Mouse (Mus musculus): ENCODE measurements around the gene Lrrc8d.

The Lrrc8d gene

GRCm38 (mm10) chr5:105699141-105700069, at the start of gene Lrrc8d:
Gene Lrrc8d, plus strand, starts transcription at chr5:105699969.
- peak; percentile 90 to 97 for DNase-seq

DNA sequence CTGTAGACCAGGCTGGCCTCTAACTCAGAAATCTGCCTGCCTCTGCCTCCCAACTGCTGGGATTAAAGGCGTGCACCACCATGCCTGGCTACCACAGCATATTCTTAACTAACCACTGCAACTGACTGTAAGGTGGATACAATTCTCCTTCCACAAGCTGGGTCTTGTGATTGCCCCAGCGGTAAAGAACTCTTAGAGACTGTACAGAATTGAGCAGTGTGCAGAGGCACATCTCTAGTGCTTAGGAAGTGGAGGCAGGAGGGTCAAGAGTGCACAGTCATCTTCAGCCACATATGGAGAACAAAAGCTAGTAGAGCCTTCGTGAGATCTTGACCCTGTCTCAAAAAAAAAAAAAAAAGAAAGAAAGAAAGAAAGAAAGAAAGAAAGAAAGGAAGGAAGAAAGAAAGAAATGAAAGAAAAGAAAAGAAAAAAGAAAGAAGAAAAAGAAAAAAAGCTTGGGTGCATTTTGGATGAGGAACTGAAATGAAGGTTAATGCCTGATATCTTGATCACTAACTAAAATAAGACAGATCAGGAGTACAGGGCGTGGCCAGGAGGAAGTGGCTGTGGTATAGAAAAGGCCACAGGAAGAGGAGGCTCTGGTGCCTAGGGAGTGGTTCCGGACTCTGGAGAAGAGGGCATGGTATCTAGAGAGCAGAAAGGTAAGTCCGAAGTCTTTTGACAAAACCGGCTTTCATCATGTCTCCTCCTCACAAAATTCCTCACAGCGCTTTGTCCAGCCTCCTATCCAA, 48.9 kb upstream of the Lrrc8d start:
- no peak for DNase-seq

GRCm38 (mm10) chr5:105651561-105651991, 48.2 kb upstream of the Lrrc8d start:
- peak; percentile 37 to 66 for DNase-seq

GRCm38 (mm10) chr5:105654237-105655063, 45.3 kb upstream of the Lrrc8d start:
- DNase-seq, result peak; percentile 84 to 90

- DNase-seq, result no peak
Measured at GRCm38 (mm10) chr5:105655100-105655734, 44.6 kb upstream of the Lrrc8d start.

DNA sequence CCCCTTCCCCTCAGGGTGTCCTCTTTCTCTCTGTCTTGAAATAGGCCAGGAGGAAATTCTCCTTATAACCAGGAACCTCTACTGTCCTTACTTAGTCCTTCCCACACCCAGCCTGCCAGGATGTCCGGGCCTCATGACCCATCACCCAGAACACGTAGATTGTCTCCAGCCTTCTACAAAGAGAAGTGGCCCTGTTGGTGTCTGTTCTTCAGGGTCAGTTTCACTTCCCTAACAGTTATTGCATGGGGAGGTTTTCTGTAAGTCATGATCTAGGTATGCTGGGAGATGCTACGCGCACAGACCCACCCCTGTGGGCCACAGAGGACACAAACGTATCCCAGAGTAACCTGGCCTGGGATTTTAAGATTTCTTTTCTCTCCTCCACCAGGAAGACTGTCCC, 37.9 kb upstream of the Lrrc8d start:
- no peak for DNase-seq

DNA sequence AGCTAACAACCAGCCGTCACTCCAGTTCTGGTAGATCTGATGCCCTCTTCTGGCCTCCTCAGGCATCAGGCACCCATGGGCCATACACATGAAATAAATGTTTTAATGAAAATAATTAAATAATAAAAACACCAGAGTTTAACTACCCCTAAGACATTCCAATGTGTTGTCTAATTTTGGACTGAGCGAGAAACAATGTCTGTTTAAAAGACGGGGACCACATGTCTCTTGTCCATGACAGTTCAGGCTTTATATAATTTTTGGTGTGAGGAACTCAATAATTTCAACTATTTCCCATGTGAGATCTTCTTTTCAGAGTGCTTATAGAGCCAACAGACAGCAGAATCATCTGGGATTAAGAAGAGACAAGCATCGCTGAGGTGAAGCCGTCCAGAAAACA, 32.8 kb upstream of the Lrrc8d start:
- no peak for DNase-seq

DNA sequence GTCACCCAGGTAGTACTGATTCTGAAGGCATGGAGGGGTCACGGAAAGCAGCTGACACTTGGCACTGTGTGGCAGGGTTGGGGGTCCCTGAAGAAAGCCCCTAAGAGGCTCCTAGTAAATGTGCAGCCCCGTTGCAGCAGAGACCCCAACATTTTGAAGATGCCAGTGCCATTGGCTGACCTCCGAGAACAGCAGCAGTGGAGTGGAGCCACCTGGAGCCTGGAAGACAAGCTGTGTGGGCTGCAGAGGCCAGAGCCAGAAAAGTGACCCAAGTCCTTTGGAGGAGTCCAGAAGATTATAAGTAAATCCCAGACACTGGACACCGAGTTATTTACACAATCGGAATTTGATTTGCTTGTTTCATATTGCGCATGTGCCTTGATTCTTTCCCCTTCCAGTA, 32.4 kb upstream of the Lrrc8d start:
- DNase-seq, result no peak

GRCm38 (mm10) chr5:105669086-105669485, 30.7 kb upstream of the Lrrc8d start:
- no peak for DNase-seq

DNA sequence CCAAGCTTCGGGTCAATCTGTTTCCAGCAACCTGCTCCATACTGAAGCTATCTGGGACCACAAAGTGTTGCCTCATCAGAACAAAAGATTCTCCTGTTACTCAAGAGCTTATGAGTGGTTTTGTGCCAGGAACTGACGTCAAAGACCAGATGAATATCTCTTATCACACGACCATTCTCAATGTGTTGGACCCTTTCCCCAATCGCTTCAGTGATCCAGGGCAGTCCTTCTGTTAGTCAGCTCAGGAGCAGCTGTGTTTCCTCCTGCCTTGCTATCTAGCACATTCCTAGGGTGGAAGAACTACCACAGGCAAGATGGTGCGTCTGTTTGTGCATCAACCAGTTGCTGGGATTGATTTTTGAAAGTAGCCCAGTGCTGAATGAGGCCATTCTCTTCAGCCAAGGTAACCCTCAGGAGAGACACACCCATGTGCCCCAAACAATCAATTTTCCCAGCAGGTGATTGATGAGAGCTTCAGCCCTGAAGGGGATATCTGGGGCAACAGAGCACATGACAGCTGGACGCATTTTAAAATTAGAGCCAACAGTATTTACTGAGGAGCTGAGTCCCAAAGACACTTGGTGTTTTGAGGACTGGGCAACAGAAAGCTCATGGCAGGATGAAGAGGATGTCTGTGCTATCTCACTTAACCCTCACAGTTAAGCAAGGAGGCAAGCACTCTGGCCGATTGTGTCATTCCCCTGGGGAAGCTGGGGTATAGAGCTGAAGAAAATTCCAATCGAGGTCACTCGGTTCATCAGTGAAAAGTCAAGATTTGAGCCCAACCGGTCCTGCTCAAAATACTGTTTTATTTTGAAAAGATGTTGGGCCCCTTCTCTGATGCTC, 30.0 kb upstream of the Lrrc8d start:
- DNase-seq, result no peak

GRCm38 (mm10) chr5:105672332-105672731, 27.4 kb upstream of the Lrrc8d start:
- DNase-seq, result no peak

- no peak for DNase-seq
Measured at GRCm38 (mm10) chr5:105675511-105675910, 24.3 kb upstream of the Lrrc8d start.

DNA sequence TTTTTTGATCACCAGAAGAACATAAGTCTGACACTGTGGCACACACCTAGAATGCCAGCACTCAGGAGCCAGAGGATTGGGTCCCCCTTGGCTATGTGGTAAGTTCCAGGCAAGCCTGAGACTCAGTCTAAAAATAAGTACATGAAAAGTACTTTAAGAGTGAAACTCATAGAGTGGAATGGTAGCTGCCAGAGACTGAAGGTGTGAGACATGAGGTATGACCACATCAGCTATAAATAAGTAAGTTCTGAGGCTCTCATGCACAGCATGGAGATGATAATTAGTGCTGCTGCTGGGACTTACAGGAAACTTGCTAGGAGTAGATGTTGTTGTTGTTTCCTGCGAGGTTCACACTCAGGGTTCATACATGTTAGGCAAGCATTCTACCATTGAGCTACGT, 22.7 kb upstream of the Lrrc8d start:
- DNase-seq, result no peak

- DNase-seq, result no peak
Measured at GRCm38 (mm10) chr5:105678243-105678642, 21.5 kb upstream of the Lrrc8d start.

DNA sequence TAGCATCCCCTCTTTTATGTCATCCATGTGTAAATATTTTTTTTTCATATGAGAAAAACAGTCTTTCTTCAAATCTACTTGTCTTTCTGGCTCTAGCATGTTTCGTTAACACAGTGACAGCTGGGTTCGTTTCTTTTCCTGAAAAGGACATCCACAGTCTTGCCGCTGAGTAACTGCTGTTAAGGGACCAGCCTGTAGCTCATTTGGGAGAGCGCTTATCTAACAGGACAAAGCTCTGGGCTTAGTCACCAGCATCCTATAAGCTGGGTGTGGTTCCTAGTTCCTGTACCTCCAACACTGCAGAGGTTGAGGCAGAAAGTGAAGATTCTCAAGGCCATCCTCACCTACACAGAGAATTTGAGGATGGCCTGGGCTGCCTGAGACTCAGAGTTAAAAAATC, 20.5 kb upstream of the Lrrc8d start:
- no peak for DNase-seq

GRCm38 (mm10) chr5:105679921-105680843, 19.6 kb upstream of the Lrrc8d start:
- DNase-seq, result no peak

DNA sequence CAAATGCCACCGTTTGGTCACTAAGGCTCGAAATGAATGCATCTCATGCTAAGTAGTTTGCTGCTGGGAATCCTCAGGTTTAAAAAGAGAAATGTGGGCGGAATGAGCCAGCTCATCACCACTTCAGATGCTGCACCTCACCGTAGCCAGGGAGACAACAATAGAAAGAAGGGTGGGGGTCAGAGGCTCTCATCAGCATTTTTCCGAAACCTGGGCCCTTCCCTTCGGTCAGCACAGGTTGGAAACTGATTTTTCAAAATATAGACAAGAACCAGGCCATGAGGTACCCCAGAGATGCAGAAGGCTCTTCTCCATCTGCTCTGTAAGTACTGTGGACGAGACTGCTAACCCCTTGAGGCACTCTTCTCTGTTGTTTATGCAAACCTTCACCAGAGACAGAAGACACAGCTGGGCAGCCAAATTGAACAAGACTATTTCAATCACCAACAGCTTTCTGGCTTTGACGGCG, 17.6 kb upstream of the Lrrc8d start:
- no peak for DNase-seq

- no peak for DNase-seq
Measured at GRCm38 (mm10) chr5:105683912-105684350, 15.8 kb upstream of the Lrrc8d start.

- peak; percentile 84 to 91 for DNase-seq
Measured at GRCm38 (mm10) chr5:105684861-105685600, 14.7 kb upstream of the Lrrc8d start.

Measured in kidney, postnatal 25 days (tissue).